Mouse (Mus musculus): ENCODE data around the gene Olfr211. TPM values are rescaled to one million over a fixed set of nuclear protein-coding genes. Genes with fewer than 3 reads are reported as not detected.
"Not testable (repeated sequence)": the region's sequence is repeated elsewhere in the genome, so short reads cannot be mapped to it uniquely, and the experiment has no call there.

Olfr211 gene
- polyA plus RNA-seq, 1 experiment from 2014 or later = not detected

DNA sequence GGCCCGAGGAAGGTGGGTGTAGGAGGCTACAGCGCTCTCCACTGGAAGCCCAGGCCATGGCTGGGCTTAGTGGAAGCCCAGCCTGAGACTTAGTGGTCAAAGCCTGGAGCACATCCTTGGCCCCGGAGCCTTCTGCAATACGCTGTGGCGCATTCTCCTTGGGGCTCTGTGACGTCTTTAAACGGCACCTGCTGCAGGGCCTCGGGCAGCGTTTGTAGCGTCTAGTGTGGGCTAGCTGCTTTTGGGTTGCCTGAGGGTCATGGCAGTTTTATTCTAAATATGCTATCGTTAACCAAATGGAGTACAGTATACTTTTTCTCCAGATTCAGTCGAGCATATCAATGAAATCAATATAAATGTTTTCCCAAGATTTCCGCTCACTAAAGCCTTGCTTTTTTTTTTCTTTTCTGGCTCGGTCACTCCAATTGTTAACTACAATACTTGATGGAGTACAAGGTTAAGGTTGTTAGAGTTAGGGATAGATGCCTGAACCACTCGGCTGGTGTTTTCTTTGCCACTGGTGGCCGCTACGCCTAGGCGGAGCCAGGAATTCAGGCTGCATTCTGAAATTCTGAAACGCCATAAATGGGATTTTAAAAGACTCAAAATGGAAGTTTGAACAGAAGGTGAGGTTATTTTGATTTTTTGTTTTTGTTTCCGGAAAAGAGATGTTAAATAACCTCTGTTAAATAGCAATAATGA, 17.6 kb downstream of the Olfr211 start, which contains the start of gene Olfr212:
Gene Olfr212, plus strand, starts transcription at position 215 of the 702 bp plus-strand sequence.
- peaks cover 15% of the 10 kb centered on the region; the same call in 1 of the 2 replicates for H3K9me3 ChIP-seq
- H3K27ac ChIP-seq; H3K27me3 ChIP-seq (ENCODE audit: insufficient read depth, poor library complexity, severe bottlenecking); H3K36me3 ChIP-seq; H3K4me1 ChIP-seq; DNase-seq (ENCODE audit: low spot score); H3K4me3 ChIP-seq: not testable (repeated sequence)
- WGBS = 88% methylated on average over 20 of the region's 20 CpGs

GRCm38 (mm10) chr6:116514832-116515231, 25.9 kb downstream of the Olfr211 start:
- Histone ChIP-seq H3K9me3 (no peaks in the 10 kb centered on the region), H3K4me3 (no peak overlapping the region), H3K4me1 (no peaks in the 10 kb centered on the region), H3K27ac (no peak overlapping the region), H3K36me3 (no peaks in the 10 kb centered on the region), H3K27me3 (ENCODE audit: insufficient read depth, poor library complexity, severe bottlenecking) (no peaks in the 10 kb centered on the region)
- DNase-seq (ENCODE audit: low spot score) = no peak

- no peak within 1 kb of the TSS for H3K27ac ChIP-seq
- no peak for DNase-seq (ENCODE audit: low spot score)
- H3K4me3 ChIP-seq = no peak within 1 kb of the TSS
- no peaks in the 10 kb centered on the region for H3K36me3 ChIP-seq
- H3K27me3 ChIP-seq (ENCODE audit: insufficient read depth, poor library complexity, severe bottlenecking) = no peaks in the 10 kb centered on the region; the same call in 1 of the 2 replicates
- no peaks in the 10 kb centered on the region for H3K4me1 ChIP-seq
- 83% methylated on average over 1 of the region's 1 CpGs for WGBS
- no peaks in the 10 kb centered on the region for H3K9me3 ChIP-seq
Measured at GRCm38 (mm10) chr6:116538156-116538555, 49.3 kb downstream of the Olfr211 start, which contains the start of gene Olfr213. TSS of gene Olfr213 (plus strand) at chr6:116538456.

GRCm38 (mm10) chr6:116542500-116542899, 53.6 kb downstream of the Olfr211 start:
- Histone ChIP-seq H3K36me3 (no peaks in the 10 kb centered on the region), H3K27ac (no peak overlapping the region), H3K9me3 (no peaks in the 10 kb centered on the region), H3K4me1 (no peaks in the 10 kb centered on the region), H3K4me3 (no peak overlapping the region), H3K27me3 (ENCODE audit: insufficient read depth, poor library complexity, severe bottlenecking) (no peaks in the 10 kb centered on the region)
- DNase-seq (ENCODE audit: low spot score) = no peak
- WGBS = 72% methylated on average over 2 of the region's 2 CpGs

Other genes with a start within 250 kb of the Olfr211 start
- 3.5 and 4.1 TPM in 2 replicates for gene Zfand4, start 224.9 kb upstream of the Olfr211 start, polyA plus RNA-seq (2016; fragmentation: Nextera tagmentation; extraction: Ambion mirVana)
- gene March8, start 151.1 kb upstream of the Olfr211 start, polyA plus RNA-seq (2016; fragmentation: Nextera tagmentation; extraction: Ambion mirVana) = 25.8 and 29.6 TPM in 2 replicates
- 5.5 and 7.1 TPM in 2 replicates for gene Alox5, start 27.9 kb upstream of the Olfr211 start, polyA plus RNA-seq (2016; fragmentation: Nextera tagmentation; extraction: Ambion mirVana)
- gene Olfr212, start 17.4 kb downstream of the Olfr211 start, polyA plus RNA-seq (2016; fragmentation: Nextera tagmentation; extraction: Ambion mirVana) = not detected in 2 replicates
- not detected in 2 replicates for gene Olfr213, start 49.4 kb downstream of the Olfr211 start, polyA plus RNA-seq (2016; fragmentation: Nextera tagmentation; extraction: Ambion mirVana)
- gene Gm5580, start 62.0 kb downstream of the Olfr211 start, polyA plus RNA-seq (2016; fragmentation: Nextera tagmentation; extraction: Ambion mirVana) = 0.53 and 0.67 TPM in 2 replicates
- not detected in 2 replicates for gene Olfr214, start 65.1 kb downstream of the Olfr211 start, polyA plus RNA-seq (2016; fragmentation: Nextera tagmentation; extraction: Ambion mirVana)
- not detected in 2 replicates for gene Olfr215, start 95.1 kb downstream of the Olfr211 start, polyA plus RNA-seq (2016; fragmentation: Nextera tagmentation; extraction: Ambion mirVana)
- gene Zfp422, start 139.9 kb downstream of the Olfr211 start, polyA plus RNA-seq (2016; fragmentation: Nextera tagmentation; extraction: Ambion mirVana) = 96.7 and 139 TPM in 2 replicates
- gene Depp1, start 161.5 kb downstream of the Olfr211 start, polyA plus RNA-seq (2016; fragmentation: Nextera tagmentation; extraction: Ambion mirVana) = 5.5 and 6.0 TPM in 2 replicates
- gene Rassf4, start 184.9 kb downstream of the Olfr211 start, polyA plus RNA-seq (2016; fragmentation: Nextera tagmentation; extraction: Ambion mirVana) = 5.5 and 7.2 TPM in 2 replicates
- gene Tmem72, start 227.8 kb downstream of the Olfr211 start, polyA plus RNA-seq (2016; fragmentation: Nextera tagmentation; extraction: Ambion mirVana) = 0.04 and 0.14 TPM in 2 replicates

All from heart, embryonic 10.5 days (tissue).